Mouse (Mus musculus): ENCODE measurements around the gene Adamts9.

GRCm38 (mm10) chr6:92858721-92859510 lies 84.4 kb downstream of the Adamts9 start:
- TF ChIP-seq CTCF (IDR thresholded peaks at IDR 0.05; ENCODE audit: low read depth, low read length) (no peak), POLR2A (IDR thresholded peaks at IDR 0.05; ENCODE audit: extremely low read depth, insufficient read depth, low read length) (no peak)
